Mouse (Mus musculus) heart, adult 2 months (tissue): ENCODE measurements at regions not wholly inside any gene's neighbourhood (a gene's known extent, or its start where the extent isn't known, plus 50 kb on each side); places are given as distances from the start of the nearest gene placed in this dataset.
A peak's percentile ranks its signal among the peaks of the same experiment; 100 is the strongest.

Source experiments
- DNase-seq, 2 experiments: peaks; one replicate each; pipeline ENCODE4 v3.0.0; 2021
- H3K27ac ChIP-seq: fragments of 200-600 bp; 2 replicates; pipeline ENCODE4 v1.8.1; 2022
- H3K27me3 ChIP-seq: fragments of 200-500 bp; 2 replicates; pipeline ENCODE4 v1.6.1; 2012; ENCODE audit warnings: mild to moderate bottlenecking, low read length, inconsistent platforms, mixed read lengths; ENCODE audit not compliant: control insufficient read depth, insufficient read depth
- H3K36me3 ChIP-seq: fragments of 200-500 bp; 2 replicates; pipeline ENCODE4 v1.6.1; 2012; ENCODE audit warnings: low read length, inconsistent platforms; ENCODE audit not compliant: control insufficient read depth, insufficient read depth
- H3K4me1 ChIP-seq: fragments of 200-500 bp; 2 replicates; pipeline ENCODE4 v1.6.1; 2011; ENCODE audit warnings: low read length; ENCODE audit not compliant: control insufficient read depth, insufficient read depth
- H3K4me3 ChIP-seq: fragments of 200-600 bp; 2 replicates; pipeline ENCODE4 v1.8.1; 2022
- H3K79me2 ChIP-seq: fragments of 200-500 bp; replicated peaks from 2 replicates; pipeline ENCODE4 v1.6.1; 2012; ENCODE audit warnings: mild to moderate bottlenecking, inconsistent platforms, low read length, moderate library complexity, mixed read lengths; ENCODE audit not compliant: control insufficient read depth, insufficient read depth
- H3K9ac ChIP-seq: fragments of 200-500 bp; 2 replicates; pipeline ENCODE4 v1.6.1; 2012; ENCODE audit warnings: low read depth, mild to moderate bottlenecking, control low read depth, inconsistent platforms, low read length, mixed read lengths
- CTCF ChIP-seq: fragments of 200-600 bp; IDR thresholded peaks from 2 replicates; pipeline ENCODE4 v1.8.1; 2022; ENCODE audit warnings: antibody characterized with exemption, mild to moderate bottlenecking, moderate library complexity
- EP300 ChIP-seq: fragments of 200-500 bp; IDR thresholded peaks from 2 replicates; pipeline ENCODE4 v1.6.1; 2011; ENCODE audit warnings: low read depth, low read length, control low read depth; ENCODE audit not compliant: insufficient read depth
- POLR2A ChIP-seq: fragments of 200-500 bp; IDR thresholded peaks from 2 replicates; pipeline ENCODE4 v1.6.1; 2011; ENCODE audit warnings: mild to moderate bottlenecking, low read depth, low read length, control low read depth; ENCODE audit not compliant: insufficient read depth
- WGBS: fragments of 180-500 bp; shearing (Covaris S2); methylation state at CpG from one replicate; pipeline ENCODE4 v1.1.7; 2018; 5-methylcytosine and 5-hydroxymethylcytosine counted together
- intact Hi-C: fragments of 180-260 bp; cut with DNase I; formaldehyde crosslinking; loops from one replicate; pipeline ENCODE4 v1.15.1; 2025

DNA sequence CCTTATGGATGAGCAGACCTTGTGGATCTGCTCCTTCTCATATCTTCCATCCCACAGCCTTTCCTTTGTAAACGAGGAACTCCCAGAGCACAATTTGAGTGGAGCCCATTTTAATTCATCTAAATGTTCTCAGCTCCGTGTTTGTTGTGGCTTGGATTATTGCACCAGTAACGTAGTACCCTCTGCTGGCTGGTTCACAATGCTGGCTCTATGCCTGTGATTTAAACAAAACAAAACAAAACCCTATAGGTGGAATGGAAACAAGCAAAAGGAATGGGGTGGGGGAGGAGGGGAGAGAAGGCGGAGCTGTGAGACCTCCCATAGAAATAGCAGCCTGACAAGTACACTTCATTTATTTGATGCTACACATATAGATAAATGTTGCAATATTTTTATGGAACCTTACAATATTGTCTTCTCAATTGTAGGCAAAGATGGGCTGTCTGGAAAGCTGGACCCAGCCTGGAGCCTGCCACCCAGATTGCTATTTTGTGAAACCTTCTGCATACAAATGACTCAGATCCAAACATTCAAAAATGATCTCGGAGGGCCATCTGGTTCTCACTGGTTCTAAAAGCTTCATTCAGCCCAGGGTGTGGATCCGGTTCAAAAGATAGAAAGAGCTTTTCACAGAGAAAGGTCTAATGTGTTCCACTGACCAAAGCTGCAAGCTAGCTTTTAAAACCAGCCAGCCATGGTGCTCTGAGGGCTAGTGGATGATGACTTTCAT, 230.3 kb upstream of the Ubash3b start:
- Histone ChIP-seq H3K4me1 (peaks cover 2% of the 10 kb centered on the region; the same call in 1 of the 2 replicates), H3K9ac (no peak overlapping the region), H3K27ac (no peak overlapping the region), H3K4me3 (no peak overlapping the region), H3K79me2 (no peaks in the 10 kb centered on the region), H3K36me3 (no peaks in the 10 kb centered on the region), H3K27me3 (no peaks in the 10 kb centered on the region)
- TF ChIP-seq POLR2A (no peak), CTCF (peak; percentile 59)
- no peak for DNase-seq
- 52% methylated on average over 6 of the region's 6 CpGs for WGBS
- intact Hi-C loops, result loop anchor here (1.0 to 5.0 kb wide), 2 partner anchors 64 to 163 kb away; no protein-coding TSS in a partner anchor

DNA sequence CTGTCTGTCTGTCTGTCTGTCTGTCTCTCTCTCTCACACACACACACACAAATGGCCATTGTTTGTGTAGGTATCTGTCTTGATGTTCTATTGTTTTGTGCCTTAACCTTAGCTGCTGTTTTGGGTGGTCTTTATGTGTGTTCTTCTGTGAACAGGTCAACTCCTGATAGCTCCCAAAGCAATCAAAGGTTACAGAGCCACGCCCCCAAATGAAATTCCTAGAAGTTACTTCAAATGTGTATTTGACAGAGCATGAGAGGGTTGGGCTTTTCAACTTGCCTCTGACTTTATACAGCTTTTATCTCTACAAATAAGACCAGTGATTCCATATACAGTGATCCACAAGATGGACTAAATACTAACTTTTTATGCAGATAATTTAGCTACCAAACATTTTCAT, 217.8 kb upstream of the Ubash3b start:
- Histone ChIP-seq H3K9ac (no peak overlapping the region), H3K36me3 (no peaks in the 10 kb centered on the region), H3K4me1 (peaks cover 3% of the 10 kb centered on the region), H3K27me3 (no peaks in the 10 kb centered on the region), H3K79me2 (no peaks in the 10 kb centered on the region), H3K4me3 (no peak overlapping the region), H3K27ac (no peak overlapping the region)
- WGBS, result 100% methylated on average over 1 of the region's 1 CpGs
- TF ChIP-seq POLR2A (no peak), CTCF (no peak), EP300 (no peak)
- intact Hi-C loops, result loop anchor here (5.0 kb wide), 4 partner anchors 68 to 573 kb away; no protein-coding TSS in a partner anchor
- DNase-seq, result no peak

DNA sequence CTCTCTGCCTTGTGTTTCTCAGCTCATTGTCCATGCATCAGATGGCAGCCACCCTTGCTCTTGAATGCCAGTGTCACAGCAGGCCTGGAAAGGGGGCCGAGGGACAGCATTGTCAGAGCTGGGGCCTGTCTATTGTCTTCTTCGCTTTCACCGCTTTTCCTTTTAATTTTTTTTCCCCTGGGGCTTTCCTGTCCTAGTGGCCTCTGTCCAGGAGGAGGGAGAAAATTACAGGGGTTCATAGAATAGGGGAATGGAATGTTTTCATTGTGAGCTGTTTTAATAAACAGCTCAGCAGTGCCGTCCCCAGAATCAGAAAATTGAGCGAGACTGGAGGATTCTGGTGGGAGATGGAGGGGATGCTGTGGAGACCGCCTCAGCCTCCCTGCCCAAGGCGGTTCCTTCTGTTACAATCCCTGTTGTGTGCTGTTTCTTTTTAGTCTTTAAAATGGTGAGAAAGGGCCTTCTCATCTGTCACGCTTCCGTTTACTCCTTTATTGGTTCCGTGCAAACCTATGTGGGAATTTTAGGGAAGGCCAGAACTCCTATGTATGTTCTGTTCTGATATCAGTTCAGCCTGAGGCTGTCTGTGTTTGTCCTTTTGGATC, 217.2 kb upstream of the Ubash3b start:
- Histone ChIP-seq H3K27me3 (no peaks in the 10 kb centered on the region), H3K9ac (no peak overlapping the region), H3K36me3 (no peaks in the 10 kb centered on the region), H3K79me2 (no peaks in the 10 kb centered on the region), H3K27ac (peak overlapping the region; percentile 7; the same call in 1 of the 2 replicates), H3K4me1 (peaks cover 3% of the 10 kb centered on the region), H3K4me3 (no peak overlapping the region)
- no peak for DNase-seq
- no peak for TF ChIP-seq CTCF
- TF ChIP-seq POLR2A, result no peak
- no peak for TF ChIP-seq EP300
- intact Hi-C loops, result loop anchor here (5.0 kb wide), 4 partner anchors 69 to 574 kb away; no protein-coding TSS in a partner anchor
- WGBS, result 71% methylated on average over 10 of the region's 10 CpGs

DNA sequence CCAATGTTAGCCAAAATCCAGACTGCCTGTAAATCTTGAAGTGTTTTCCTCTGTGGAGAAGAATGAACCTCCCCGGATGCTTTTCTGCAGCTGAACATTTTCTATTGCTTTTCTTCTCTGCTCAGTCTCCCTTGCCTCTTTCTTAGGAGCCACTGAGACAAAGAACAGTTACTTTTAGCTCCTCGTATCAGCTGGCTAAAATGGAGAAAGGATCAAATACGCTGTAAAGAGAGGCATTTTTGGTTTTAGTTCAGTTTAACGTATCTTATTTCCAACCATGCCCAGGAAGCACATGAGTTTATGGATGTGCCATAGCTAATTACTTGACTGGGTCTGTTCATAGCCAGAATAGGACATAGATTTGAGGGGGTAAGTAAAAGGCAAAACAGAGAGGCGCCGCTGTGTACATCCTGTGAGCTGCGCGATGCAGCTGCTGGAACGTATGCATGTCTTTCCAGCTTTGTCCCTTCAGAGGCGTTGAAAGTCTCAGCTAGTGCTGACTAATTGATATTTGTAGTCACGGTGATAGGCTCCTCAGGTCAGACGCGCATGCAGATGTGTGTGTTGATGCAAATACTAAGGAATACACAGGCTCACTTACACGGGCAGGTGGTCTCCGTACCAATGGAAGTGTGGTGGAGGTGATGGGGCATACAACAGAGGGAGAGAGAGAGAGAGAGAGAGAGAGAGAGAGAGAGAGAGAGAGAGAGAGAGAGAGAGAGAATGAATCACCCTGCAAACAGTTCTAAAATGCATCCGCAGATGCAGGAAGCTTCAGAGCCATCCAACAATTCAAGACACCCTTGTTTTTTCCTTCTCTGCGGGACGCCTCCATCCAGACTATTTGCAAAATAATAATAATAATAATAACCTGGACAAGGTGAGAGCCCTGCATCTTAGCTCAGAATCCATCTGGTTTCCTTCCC, 216.5 kb upstream of the Ubash3b start:
- Histone ChIP-seq H3K4me3 (no peak overlapping the region), H3K9ac (no peak overlapping the region), H3K36me3 (no peaks in the 10 kb centered on the region), H3K27ac (peak overlapping the region; percentile 7), H3K4me1 (peaks cover 3% of the 10 kb centered on the region), H3K79me2 (no peaks in the 10 kb centered on the region), H3K27me3 (no peaks in the 10 kb centered on the region)
- intact Hi-C loops, result loop anchor here (2.0 to 5.0 kb wide), 5 partner anchors 51 to 574 kb away; no protein-coding TSS in a partner anchor
- no peak for TF ChIP-seq POLR2A
- no peak for TF ChIP-seq CTCF
- no peak for TF ChIP-seq EP300
- 59% methylated on average over 18 of the region's 18 CpGs for WGBS
- no peak for DNase-seq

DNA sequence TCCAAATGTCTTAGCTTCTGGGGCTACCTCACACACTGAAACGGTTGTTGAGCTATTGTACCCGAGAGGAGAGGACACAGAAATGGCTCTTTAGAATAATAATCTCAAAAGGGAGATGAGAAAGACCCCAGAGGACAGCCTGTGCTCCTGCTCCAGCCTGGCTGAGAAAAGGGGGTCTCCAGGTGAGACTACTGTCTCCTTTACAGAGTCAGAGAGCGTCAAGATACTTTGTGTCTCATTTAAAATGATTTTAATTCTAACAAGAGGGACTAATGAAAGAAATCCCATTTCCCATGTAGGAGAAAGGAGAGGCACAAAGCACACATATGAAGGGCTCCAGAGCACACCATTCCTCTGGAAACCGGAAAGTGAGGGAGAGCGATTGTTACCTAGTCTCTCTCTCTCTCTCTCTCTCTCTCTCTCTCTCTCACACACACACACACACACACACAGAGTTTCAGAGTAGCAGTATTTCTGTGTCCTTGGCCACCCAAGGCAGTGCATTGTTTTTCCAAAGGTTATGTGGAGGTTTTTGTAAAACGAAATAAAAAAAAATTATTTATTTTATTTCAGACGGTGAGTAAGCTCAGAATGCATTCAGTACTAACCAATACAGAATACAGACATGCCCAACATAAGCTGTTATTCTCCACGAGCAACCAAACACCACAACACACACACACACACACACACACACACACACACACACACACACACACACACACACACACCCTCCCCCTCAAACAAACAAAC, 215.6 kb upstream of the Ubash3b start:
- intact Hi-C loops, result loop anchor here (2.0 to 5.0 kb wide), 5 partner anchors 50 to 575 kb away; no protein-coding TSS in a partner anchor
- Histone ChIP-seq H3K9ac (no peak overlapping the region), H3K4me3 (no peak overlapping the region), H3K27ac (peak overlapping the region; percentile 74), H3K79me2 (no peaks in the 10 kb centered on the region), H3K36me3 (no peaks in the 10 kb centered on the region), H3K4me1 (peaks cover 3% of the 10 kb centered on the region), H3K27me3 (no peaks in the 10 kb centered on the region)
- no peak for DNase-seq
- WGBS, result 47% methylated on average over 8 of the region's 8 CpGs
- TF ChIP-seq EP300 (no peak), POLR2A (no peak), CTCF (no peak)
